Mouse (Mus musculus): Measurements from ENCODE around the gene Chrna4.
A peak's percentile ranks its signal among the peaks of the same experiment; 100 is the strongest.

Gene Chrna4

GRCm38 (mm10) chr2:181038644-181039355 lies 4.5 kb downstream of the Chrna4 start:
- no peak for ATAC-seq (ENCODE audit: insufficient number of reproducible peaks, low FRiP score, low TSS enrichment)

- no peak for ATAC-seq (ENCODE audit: insufficient number of reproducible peaks, low FRiP score, low TSS enrichment)
These were observed 6.8 kb downstream of the Chrna4 start for GRCm38 (mm10) chr2:181036561-181036960.

- ATAC-seq (ENCODE audit: insufficient number of reproducible peaks, low FRiP score, low TSS enrichment), result no peak
These were observed 8.2 kb downstream of the Chrna4 start for GRCm38 (mm10) chr2:181035186-181035585.

- ATAC-seq (ENCODE audit: insufficient number of reproducible peaks, low FRiP score, low TSS enrichment), result no peak
These were observed 10.0 kb downstream of the Chrna4 start for GRCm38 (mm10) chr2:181033310-181033709.

GRCm38 (mm10) chr2:181032407-181032806 lies 10.9 kb downstream of the Chrna4 start:
- ATAC-seq (ENCODE audit: insufficient number of reproducible peaks, low FRiP score, low TSS enrichment), result peak; percentile 80

- ATAC-seq (ENCODE audit: insufficient number of reproducible peaks, low FRiP score, low TSS enrichment), result no peak
These were observed 11.9 kb downstream of the Chrna4 start for GRCm38 (mm10) chr2:181031406-181031934.

GRCm38 (mm10) chr2:181008339-181008738 lies 35.0 kb downstream of the Chrna4 start:
- no peak for ATAC-seq (ENCODE audit: insufficient number of reproducible peaks, low FRiP score, low TSS enrichment)

- ATAC-seq (ENCODE audit: insufficient number of reproducible peaks, low FRiP score, low TSS enrichment), result no peak
These were observed 36.3 kb downstream of the Chrna4 start for GRCm38 (mm10) chr2:181007054-181007453.

- ATAC-seq (ENCODE audit: insufficient number of reproducible peaks, low FRiP score, low TSS enrichment), result no peak
These were observed 46.4 kb downstream of the Chrna4 start for GRCm38 (mm10) chr2:180996905-180997304.

- ATAC-seq (ENCODE audit: insufficient number of reproducible peaks, low FRiP score, low TSS enrichment), result 0 out of 2 replicates have a peak, but pooled peaks have one; percentile 53
These were observed 46.9 kb downstream of the Chrna4 start for GRCm38 (mm10) chr2:180996436-180996835.

- ATAC-seq (ENCODE audit: insufficient number of reproducible peaks, low FRiP score, low TSS enrichment), result no peak
These were observed 47.9 kb downstream of the Chrna4 start for GRCm38 (mm10) chr2:180995457-180995856.

GRCm38 (mm10) chr2:180994360-180994759 lies 49.0 kb downstream of the Chrna4 start:
- no peak for ATAC-seq (ENCODE audit: insufficient number of reproducible peaks, low FRiP score, low TSS enrichment)

- ATAC-seq (ENCODE audit: insufficient number of reproducible peaks, low FRiP score, low TSS enrichment), result no peak
These were observed 53.0 kb downstream of the Chrna4 start for GRCm38 (mm10) chr2:180990347-180990746.

- ATAC-seq (ENCODE audit: insufficient number of reproducible peaks, low FRiP score, low TSS enrichment), result no peak
These were observed 54.4 kb downstream of the Chrna4 start for GRCm38 (mm10) chr2:180988948-180989347.

- no peak for ATAC-seq (ENCODE audit: insufficient number of reproducible peaks, low FRiP score, low TSS enrichment)
These were observed 54.9 kb downstream of the Chrna4 start for GRCm38 (mm10) chr2:180988347-180988913.

- no peak for ATAC-seq (ENCODE audit: insufficient number of reproducible peaks, low FRiP score, low TSS enrichment)
These were observed 55.8 kb downstream of the Chrna4 start for GRCm38 (mm10) chr2:180987432-180988030.

- ATAC-seq (ENCODE audit: insufficient number of reproducible peaks, low FRiP score, low TSS enrichment), result no peak
These were observed 56.3 kb downstream of the Chrna4 start for GRCm38 (mm10) chr2:180987001-180987400.

- ATAC-seq (ENCODE audit: insufficient number of reproducible peaks, low FRiP score, low TSS enrichment), result no peak
These were observed 56.9 kb downstream of the Chrna4 start, which contains the start of gene Col20a1 for GRCm38 (mm10) chr2:180986449-180986848. Gene Col20a1, plus strand, starts transcription at chr2:180986535.

GRCm38 (mm10) chr2:180985635-180986034 lies 57.7 kb downstream of the Chrna4 start:
- no peak for ATAC-seq (ENCODE audit: insufficient number of reproducible peaks, low FRiP score, low TSS enrichment)

GRCm38 (mm10) chr2:180981133-180981532 lies 62.2 kb downstream of the Chrna4 start:
- ATAC-seq (ENCODE audit: insufficient number of reproducible peaks, low FRiP score, low TSS enrichment), result no peak
